Mouse (Mus musculus) MEL (cell line): ENCODE measurements around the gene Gdpd3. TPM values are rescaled to one million over a fixed set of nuclear protein-coding genes. Genes with fewer than 3 reads are reported as not detected.
"Not testable (repeated sequence)": the region's sequence is repeated elsewhere in the genome, so short reads cannot be mapped to it uniquely, and the experiment has no call there.

ENCODE experiments used
- DNase-seq: peaks from one replicate; pipeline ENCODE4 v3.0.0; 2011; ENCODE audit warnings: low read depth, low spot score
- H3K27ac ChIP-seq: 2 replicates; pipeline ENCODE4 v1.5.1; 2012; ENCODE audit warnings: low read depth, mild to moderate bottlenecking, control low read depth, low read length, moderate library complexity; ENCODE audit not compliant: control insufficient read depth
- H3K27me3 ChIP-seq, 2 experiments: fragments of 150-350 bp in 1 of 2; sonication (generic) in 1 of 2; 2 replicates each; pipeline ENCODE4 v1.6.1; 2012; ENCODE audit warnings: low read length in 2 of 2, mild to moderate bottlenecking in 2 of 2, improper control_type of control experiment in 1 of 2, moderate library complexity in 1 of 2; ENCODE audit not compliant: insufficient read depth in 2 of 2, control insufficient read depth in 1 of 2
- H3K36me3 ChIP-seq, 2 experiments: 2 replicates each; pipeline ENCODE4 v1.6.1; 2012 to 2014; ENCODE audit warnings: low read length in 2 of 2, improper control_type of control experiment in 1 of 2, inconsistent platforms in 1 of 2, mild to moderate bottlenecking in 1 of 2; ENCODE audit not compliant: insufficient read depth in 2 of 2, control insufficient read depth in 1 of 2
- H3K4me1 ChIP-seq, 2 experiments: fragments of 150-350 bp in 1 of 2; sonication (generic) in 1 of 2; 2 replicates each; pipeline ENCODE4 v1.6.1; 2012; ENCODE audit warnings: low read length in 2 of 2, improper control_type of control experiment in 1 of 2, mild to moderate bottlenecking in 1 of 2; ENCODE audit not compliant: insufficient read depth in 2 of 2, control insufficient read depth in 1 of 2
- H3K4me3 ChIP-seq, 2 experiments: fragments of 150-350 bp in 1 of 2; sonication (generic) in 1 of 2; 2 replicates each; pipeline ENCODE4 v1.5.1; 2012; ENCODE audit warnings: low read depth in 2 of 2, low read length in 2 of 2, mild to moderate bottlenecking in 2 of 2, moderate library complexity in 2 of 2, control low read depth in 1 of 2, improper control_type of control experiment in 1 of 2; ENCODE audit not compliant: control insufficient read depth in 1 of 2, insufficient read depth in 1 of 2
- H3K79me2 ChIP-seq: 2 replicates; pipeline ENCODE4 v1.6.1; 2012; ENCODE audit warnings: mild to moderate bottlenecking, low read length, moderate library complexity; ENCODE audit not compliant: control insufficient read depth, poor library complexity, insufficient read depth
- H3K9ac ChIP-seq: 2 replicates; pipeline ENCODE4 v1.6.1; 2012; ENCODE audit warnings: low read depth, mild to moderate bottlenecking, control low read depth, low read length, moderate library complexity; ENCODE audit not compliant: control insufficient read depth, poor library complexity, severe bottlenecking
- H3K9me3 ChIP-seq: fragments of 150-350 bp; sonication (generic); replicated peaks from 2 replicates; pipeline ENCODE4 v1.6.1; 2012; ENCODE audit warnings: mild to moderate bottlenecking, low read length, improper control_type of control experiment, moderate library complexity; ENCODE audit not compliant: insufficient read depth
- BHLHE40 ChIP-seq: IDR thresholded peaks from 2 replicates; pipeline ENCODE4 v1.6.1; 2012; ENCODE audit warnings: low read depth, mild to moderate bottlenecking, inconsistent platforms, low read length, improper control_type of control experiment, borderline replicate concordance
- GATA1 ChIP-seq: IDR thresholded peaks from 2 replicates; pipeline ENCODE4 v1.6.1; 2011; ENCODE audit warnings: low read depth, low read length, improper control_type of control experiment
- JUND ChIP-seq: IDR thresholded peaks from 2 replicates; pipeline ENCODE4 v1.6.1; 2011; ENCODE audit warnings: low read depth, mild to moderate bottlenecking, improper control_type of control experiment, low read length
- KAT2A ChIP-seq: conservative IDR thresholded peaks from 2 replicates; pipeline ENCODE4 v1.6.1; 2012; ENCODE audit warnings: low read depth, low read length, improper control_type of control experiment, inconsistent platforms
- MAFK ChIP-seq: IDR thresholded peaks from 2 replicates; pipeline ENCODE4 v1.6.1; 2011; ENCODE audit warnings: low read depth, mild to moderate bottlenecking, low read length, improper control_type of control experiment, borderline replicate concordance
- MAX ChIP-seq: IDR thresholded peaks from 2 replicates; pipeline ENCODE4 v1.6.1; 2011; ENCODE audit warnings: low read length, improper control_type of control experiment
- MAZ ChIP-seq: IDR thresholded peaks from 2 replicates; pipeline ENCODE4 v1.6.1; 2012; ENCODE audit warnings: low read depth, mild to moderate bottlenecking, inconsistent platforms, low read length, improper control_type of control experiment
- MEF2A ChIP-seq: IDR thresholded peaks from 2 replicates; pipeline ENCODE4 v1.6.1; 2014; ENCODE audit warnings: low read depth, mild to moderate bottlenecking, inconsistent platforms, low read length, improper control_type of control experiment; ENCODE audit not compliant: poor library complexity, insufficient replicate concordance, severe bottlenecking; ENCODE audit errors: extremely low read depth
- MYB ChIP-seq: IDR thresholded peaks from 2 replicates; pipeline ENCODE4 v1.6.1; 2011; ENCODE audit warnings: mild to moderate bottlenecking, low read depth, low read length, improper control_type of control experiment
- NRF1 ChIP-seq: IDR thresholded peaks from 2 replicates; pipeline ENCODE4 v1.6.1; 2014; ENCODE audit warnings: low read depth, mild to moderate bottlenecking, inconsistent platforms, low read length, improper control_type of control experiment, moderate library complexity; ENCODE audit not compliant: poor library complexity, insufficient read depth, severe bottlenecking
- POLR2AphosphoS2 ChIP-seq: IDR thresholded peaks from 2 replicates; pipeline ENCODE4 v1.6.1; 2011; ENCODE audit warnings: low read length, improper control_type of control experiment
- POLR2AphosphoS5 ChIP-seq: IDR thresholded peaks from 2 replicates; pipeline ENCODE4 v1.6.1; 2012; ENCODE audit warnings: low read depth, borderline replicate concordance, mild to moderate bottlenecking, inconsistent platforms, low read length, moderate library complexity, mixed read lengths
- SMC3 ChIP-seq: IDR thresholded peaks from 2 replicates; pipeline ENCODE4 v1.6.1; 2011; ENCODE audit warnings: low read depth, low read length, improper control_type of control experiment
- TAL1 ChIP-seq: IDR thresholded peaks from 2 replicates; pipeline ENCODE4 v1.6.1; 2012; ENCODE audit warnings: mild to moderate bottlenecking, inconsistent platforms, low read length, moderate library complexity, mixed read lengths
- TCF12 ChIP-seq: IDR thresholded peaks from 2 replicates; pipeline ENCODE4 v1.6.1; 2014; ENCODE audit warnings: low read depth, mild to moderate bottlenecking, inconsistent platforms, low read length, improper control_type of control experiment, moderate library complexity
- UBTF ChIP-seq: IDR thresholded peaks from 2 replicates; pipeline ENCODE4 v1.6.1; 2012; ENCODE audit warnings: low read depth, mild to moderate bottlenecking, inconsistent platforms, low read length, improper control_type of control experiment, moderate library complexity, borderline replicate concordance; ENCODE audit not compliant: insufficient read depth
- USF2 ChIP-seq, 2 experiments: IDR thresholded peaks; 2 replicates each; pipeline ENCODE4 v1.6.1; 2011 to 2012; ENCODE audit warnings: improper control_type of control experiment in 2 of 2, low read length in 2 of 2, borderline replicate concordance in 1 of 2, inconsistent platforms in 1 of 2, low read depth in 1 of 2, mild to moderate bottlenecking in 1 of 2; ENCODE audit not compliant: insufficient read depth in 1 of 2
- ZKSCAN1 ChIP-seq: IDR thresholded peaks from 2 replicates; pipeline ENCODE4 v1.6.1; 2012; ENCODE audit warnings: low read depth, mild to moderate bottlenecking, inconsistent platforms, low read length, improper control_type of control experiment, moderate library complexity
- polyA plus RNA-seq, 2 experiments: library from polyadenylated mRNA; stranded (reverse) in 1 of 2; unstranded in 1 of 2; fragments of >175 nt in 1 of 2; fragments of >200 nt in 1 of 2; gene quantifications; 2 replicates each; pipeline versions ENCODE4 v1.2.1 to v1.2.4; 2012; ENCODE audit warnings: low replicate concordance in 2 of 2, low read depth in 1 of 2; ENCODE audit not compliant: insufficient read length in 2 of 2, insufficient read depth in 1 of 2, missing spikeins in 1 of 2
- total RNA-seq: library from RNA; depleted of rRNA; stranded (reverse); fragments of 300-350 nt; gene quantifications from 2 replicates; pipeline ENCODE4 v1.2.3, GENCODE M21; 2012

Gdpd3 gene
- total and polyA plus RNA-seq, 3 experiments: 12.7 to 13.0 TPM; not detected in 1

DNA sequence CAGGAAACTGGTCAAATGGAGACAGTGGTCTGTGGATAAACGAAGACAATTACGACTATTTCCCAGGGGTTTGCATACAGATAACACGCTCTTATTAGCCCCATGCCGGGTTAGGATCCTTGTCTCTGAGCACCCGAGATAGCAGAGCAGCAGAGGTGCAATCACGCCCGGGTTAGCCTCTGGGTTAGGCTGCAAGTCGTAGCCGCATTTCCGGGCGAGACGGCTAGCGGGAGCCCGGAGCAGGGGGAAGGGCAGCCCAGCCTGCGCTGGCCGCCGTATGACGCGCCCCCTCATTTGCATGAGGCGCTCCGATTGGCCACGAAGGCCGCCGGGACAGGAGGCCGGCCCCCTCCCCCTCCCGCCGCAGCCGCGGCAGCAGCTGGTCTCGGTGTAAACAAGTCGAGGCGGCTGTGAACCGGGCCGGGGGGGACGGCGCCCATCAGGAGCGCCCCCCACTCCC lies 10.5 kb downstream of the Gdpd3 start, which contains the start of gene Ypel3 (continued):
- TF ChIP-seq KAT2A: 0 out of 2 replicates have a peak, but pooled peaks have one; percentile 40
- peak; percentile 64 for TF ChIP-seq TCF12

- H3K79me2 ChIP-seq: no peaks in the 10 kb centered on the region; the same call in 1 of the 2 replicates
- peaks cover 0 to 12% of the 10 kb centered on the region in 2 experiments; a peak in 2 of 4 replicates for H3K36me3 ChIP-seq
- no peaks in the 10 kb centered on the region for H3K9me3 ChIP-seq
- no peak overlapping the region for H3K27ac ChIP-seq
- TF ChIP-seq TAL1 (no peak), UBTF (no peak), MAFK (no peak), GATA1 (no peak), JUND (no peak), MYB (no peak), USF2 (IDR thresholded peaks at IDR 0.05; ENCODE audit: borderline replicate concordance in 1 of 2, insufficient read depth in 1 of 2, low read depth in 1 of 2, low read length in 2 of 2) (no peak), BHLHE40 (no peak)
- DNase-seq: no peak
- peak overlapping the region; percentile 61 for H3K9ac ChIP-seq
- peaks cover 7 to 24% of the 10 kb centered on the region in 2 experiments for H3K4me1 ChIP-seq
- H3K4me3 ChIP-seq: peak overlapping the region; percentile 45 to 54; a peak in 3 of 4 replicates
- no peaks in the 10 kb centered on the region for H3K27me3 ChIP-seq
Measured at GRCm38 (mm10) chr7:126777476-126777875, 11.3 kb downstream of the Gdpd3 start.

GRCm38 (mm10) chr7:126778147-126778546 lies 12.0 kb downstream of the Gdpd3 start:
- Histone ChIP-seq H3K27me3 (no peaks in the 10 kb centered on the region), H3K4me3 (no peak overlapping the region), H3K9me3 (no peaks in the 10 kb centered on the region), H3K36me3 (peaks cover 0 to 12% of the 10 kb centered on the region in 2 experiments; a peak in 2 of 4 replicates), H3K9ac (no peak overlapping the region), H3K4me1 (peaks cover 7 to 24% of the 10 kb centered on the region in 2 experiments), H3K79me2 (no peaks in the 10 kb centered on the region; the same call in 1 of the 2 replicates), H3K27ac (no peak overlapping the region)
- TF ChIP-seq NRF1 (no peak), POLR2AphosphoS2 (no peak), SMC3 (no peak), KAT2A (no peak), MAZ (no peak), MAX (no peak), MEF2A (no peak), POLR2AphosphoS5 (no peak), ZKSCAN1 (no peak)
- DNase-seq: no peak

- H3K4me1 ChIP-seq: peaks cover 7 to 24% of the 10 kb centered on the region in 2 experiments
- peaks cover 0 to 12% of the 10 kb centered on the region in 2 experiments; a peak in 2 of 4 replicates for H3K36me3 ChIP-seq
- not testable (repeated sequence) for DNase-seq, H3K4me3 ChIP-seq, H3K79me2 ChIP-seq, H3K9me3 ChIP-seq, H3K27me3 ChIP-seq, H3K9ac ChIP-seq, H3K27ac ChIP-seq
Measured at GRCm38 (mm10) chr7:126779101-126779500, 13.0 kb downstream of the Gdpd3 start.
